Mouse (Mus musculus) heart, postnatal 25 days (tissue): ENCODE measurements at regions not wholly inside any gene's neighbourhood (a gene's known extent, or its start where the extent isn't known, plus 50 kb on each side); places are given as distances from the start of the nearest gene placed in this dataset.

Source experiments
- DNase-seq: peaks from one replicate; pipeline ENCODE4 v3.0.0; 2022; ENCODE audit warnings: low spot score
- intact Hi-C: fragments of 180-260 bp; cut with DNase I; formaldehyde crosslinking; loops from one replicate; pipeline ENCODE4 v1.15.1; 2025

DNA sequence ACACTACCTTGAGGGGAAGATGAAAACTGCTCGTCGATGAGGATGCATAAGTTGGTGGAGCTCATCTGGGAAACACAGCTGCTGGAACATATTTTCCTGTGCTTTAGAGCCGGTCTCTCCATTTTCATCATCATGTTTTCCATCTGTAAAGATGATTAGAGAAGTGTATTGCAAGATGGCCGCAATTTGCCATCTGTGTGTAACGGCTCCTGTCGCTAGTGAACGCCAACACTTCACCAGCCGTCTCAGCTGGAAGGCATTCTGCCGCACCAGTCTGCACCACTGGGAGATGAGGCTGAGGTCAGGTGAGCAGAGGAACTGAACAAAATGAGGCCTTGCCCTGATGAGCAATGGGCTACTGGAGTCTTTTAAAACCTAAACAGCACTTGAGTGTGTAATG, 57.4 kb downstream of the Gm21962 start:
- no peak for DNase-seq
- intact Hi-C loops: no loop called here

GRCm38 (mm10) chr3:137729421-137729820, 58.1 kb downstream of the Gm21962 start:
- DNase-seq: no peak
- intact Hi-C loops: no loop called here

GRCm38 (mm10) chr3:137737222-137737800, 66.0 kb downstream of the Gm21962 start:
- intact Hi-C loops: no loop called here
- DNase-seq: no peak

DNA sequence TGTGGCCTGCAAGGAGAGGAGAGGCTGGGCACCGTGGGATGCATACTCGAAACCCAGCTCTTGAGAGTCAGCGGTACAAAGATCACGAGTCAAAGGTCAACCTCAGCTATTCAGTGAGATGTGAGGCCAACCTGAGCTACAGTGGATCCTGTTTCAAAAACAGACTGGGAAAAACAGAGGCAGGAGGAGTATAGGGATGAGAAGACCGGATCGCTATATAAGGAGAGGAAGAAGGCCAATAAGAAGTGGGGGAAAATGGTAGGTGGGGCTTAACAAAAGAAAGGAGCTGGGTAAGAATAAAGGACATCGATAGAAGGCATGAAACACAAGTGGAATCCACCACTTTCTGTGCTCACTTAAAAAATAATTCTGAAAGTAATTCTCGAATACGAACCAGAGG, 70.2 kb downstream of the Gm21962 start:
- intact Hi-C loops: no loop called here
- no peak for DNase-seq

DNA sequence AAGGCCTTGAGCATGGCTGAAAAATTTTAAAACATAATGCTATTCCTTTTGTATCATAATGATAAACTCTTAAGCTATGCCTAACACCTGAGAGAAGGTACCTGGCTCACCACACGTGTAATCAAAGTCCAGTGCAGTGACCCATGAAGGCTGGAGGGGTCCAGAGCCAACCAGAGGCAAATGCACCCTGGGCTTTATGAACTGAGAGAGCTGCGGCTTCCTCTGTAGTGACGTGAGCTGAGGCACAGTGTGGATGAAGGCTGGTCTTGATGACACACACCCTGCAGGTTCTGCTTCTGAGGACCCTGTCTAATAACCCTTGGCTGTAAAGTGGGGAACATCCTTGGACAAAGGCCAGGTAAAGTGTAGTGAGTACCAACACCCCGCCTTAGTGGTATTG, 70.8 kb downstream of the Gm21962 start:
- intact Hi-C loops: no loop called here
- no peak for DNase-seq

DNA sequence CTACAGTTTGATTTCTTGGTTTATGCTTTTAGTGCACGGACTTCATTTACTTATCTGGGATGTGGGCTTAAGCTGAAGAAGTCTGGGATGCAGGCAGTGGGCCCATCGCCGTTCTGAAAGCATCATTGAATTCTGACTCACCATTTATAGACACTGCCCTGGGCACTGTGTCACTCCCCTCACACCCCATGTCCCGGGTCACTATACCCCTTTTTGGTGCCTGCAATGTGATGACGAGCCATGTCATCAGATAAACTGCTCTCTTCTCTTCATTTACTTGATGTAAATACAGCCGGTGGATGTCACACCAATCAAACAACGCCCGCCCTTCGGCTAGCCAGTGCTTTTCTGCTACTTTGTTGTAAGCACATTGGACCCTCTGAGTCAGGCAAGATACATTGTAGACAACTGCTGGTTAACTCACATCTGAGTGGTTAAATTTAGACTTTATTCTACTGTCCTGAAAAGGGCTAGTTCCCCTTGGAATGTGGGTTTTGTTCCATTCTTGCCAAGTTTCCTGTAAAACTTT, 80.5 kb downstream of the Gm21962 start:
- no peak for DNase-seq
- intact Hi-C loops: loop anchor here (2.0 to 10.0 kb wide), 2 partner anchors 605 to 1857 kb away; no protein-coding TSS in a partner anchor

- DNase-seq: peak; percentile 21
- intact Hi-C loops: loop anchor here (2.0 to 10.0 kb wide), 2 partner anchors 606 to 1858 kb away; no protein-coding TSS in a partner anchor
These were observed 81.3 kb downstream of the Gm21962 start for GRCm38 (mm10) chr3:137752447-137753256.

- no peak for DNase-seq
- intact Hi-C loops: loop anchor here (2.0 to 10.0 kb wide), 2 partner anchors 606 to 1858 kb away; no protein-coding TSS in a partner anchor
These were observed 81.9 kb downstream of the Gm21962 start for GRCm38 (mm10) chr3:137753257-137753654.

- intact Hi-C loops: loop anchor here (10.0 kb wide), 1 partner anchor 1861 kb away; no protein-coding TSS in a partner anchor
- no peak for DNase-seq
These were observed 84.1 kb downstream of the Gm21962 start for GRCm38 (mm10) chr3:137755391-137755790.

GRCm38 (mm10) chr3:137762213-137762884, 91.0 kb downstream of the Gm21962 start:
- DNase-seq: no peak
- intact Hi-C loops: no loop called here

GRCm38 (mm10) chr3:137763406-137763805, 92.1 kb downstream of the Gm21962 start:
- intact Hi-C loops: no loop called here

GRCm38 (mm10) chr3:137768627-137769026, 95.7 kb upstream of the H2afz start:
- DNase-seq: no peak
- intact Hi-C loops: no loop called here

More at GRCm38 (mm10) chr3:137763406-137763805, 92.1 kb downstream of the Gm21962 start:
- DNase-seq: no peak

GRCm38 (mm10) chr3:137775076-137775849, 89.0 kb upstream of the H2afz start:
- no peak for DNase-seq
- intact Hi-C loops: loop anchor here (5.0 kb wide), 1 partner anchor 82 kb away; no protein-coding TSS in a partner anchor

DNA sequence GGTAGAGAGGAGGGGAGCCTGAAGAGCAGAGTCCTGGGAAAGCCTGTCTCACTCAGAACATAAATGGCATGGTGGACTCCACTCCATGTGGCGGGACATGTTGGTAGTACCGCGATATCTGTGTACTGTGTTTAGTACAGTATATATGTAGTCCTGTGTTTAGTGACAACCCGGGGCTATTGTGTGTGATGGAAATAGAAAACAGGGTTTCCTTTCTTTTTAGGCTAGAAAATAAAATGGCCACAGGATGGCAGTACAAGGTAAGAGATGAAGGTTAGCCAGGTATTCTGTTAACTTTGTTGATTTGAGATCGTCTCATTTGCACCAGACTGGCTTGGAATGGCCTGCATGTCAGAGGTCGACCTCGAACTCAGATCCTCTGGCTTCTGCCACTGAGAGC, 86.2 kb upstream of the H2afz start:
- no peak for DNase-seq
- intact Hi-C loops: loop anchor here (2.0 to 5.0 kb wide), 2 partner anchors 79 to 213 kb away; no protein-coding TSS in a partner anchor

- intact Hi-C loops: loop anchor here (2.0 kb wide), 1 partner anchor 365 kb away; the partner anchor contains the start of gene Mttp
- no peak for DNase-seq
These were observed 84.3 kb upstream of the H2afz start for GRCm38 (mm10) chr3:137780029-137780428.

DNA sequence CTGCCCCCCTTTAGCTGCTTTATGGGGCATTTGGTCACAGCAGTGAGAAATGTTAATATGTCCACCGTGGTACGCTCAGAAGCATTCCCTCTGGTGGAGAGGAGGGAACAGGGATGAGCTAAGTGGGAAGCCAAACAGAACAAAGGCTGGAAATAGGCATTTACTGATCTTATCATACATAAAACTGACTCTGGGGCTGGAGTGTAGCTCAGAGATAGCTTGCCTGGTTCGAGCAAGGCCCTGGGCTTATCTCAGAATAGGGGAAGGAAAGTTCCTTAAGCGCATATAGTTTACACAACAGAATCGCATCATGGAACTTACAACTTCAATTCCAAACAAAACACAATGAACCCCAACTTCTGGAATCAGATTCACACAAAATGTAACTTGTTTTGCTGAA, 81.5 kb upstream of the H2afz start:
- intact Hi-C loops: no loop called here
- no peak for DNase-seq

GRCm38 (mm10) chr3:137783937-137784911, 80.1 kb upstream of the H2afz start:
- intact Hi-C loops: no loop called here
- DNase-seq: no peak

DNA sequence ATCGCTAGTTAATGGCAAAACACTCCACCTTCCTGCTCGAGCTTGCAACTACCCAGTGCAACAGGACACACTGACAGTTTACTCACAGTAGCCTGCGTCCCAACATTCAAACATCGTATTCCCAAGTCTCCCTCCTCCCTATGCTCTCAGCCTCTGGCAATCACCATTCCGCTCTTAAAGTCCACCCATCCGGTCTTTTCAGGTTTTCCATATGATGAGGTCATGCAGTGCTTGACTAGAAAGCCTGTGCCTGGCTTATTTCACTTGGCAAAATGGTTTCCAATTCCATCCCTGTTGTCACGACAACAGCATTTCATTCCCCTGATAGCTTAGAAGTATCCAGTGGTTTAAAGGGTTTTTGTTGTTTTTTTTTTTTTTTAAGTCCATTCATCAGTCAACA, 79.1 kb upstream of the H2afz start:
- DNase-seq: no peak
- intact Hi-C loops: no loop called here
